Mouse (Mus musculus): ENCODE measurements around the gene Pts. TPM values are rescaled to one million over a fixed set of nuclear protein-coding genes. Genes with fewer than 3 reads are reported as not detected.

Pts gene
- polyA plus RNA-seq, 2 experiments = 64.2 to 64.3 TPM

DNA sequence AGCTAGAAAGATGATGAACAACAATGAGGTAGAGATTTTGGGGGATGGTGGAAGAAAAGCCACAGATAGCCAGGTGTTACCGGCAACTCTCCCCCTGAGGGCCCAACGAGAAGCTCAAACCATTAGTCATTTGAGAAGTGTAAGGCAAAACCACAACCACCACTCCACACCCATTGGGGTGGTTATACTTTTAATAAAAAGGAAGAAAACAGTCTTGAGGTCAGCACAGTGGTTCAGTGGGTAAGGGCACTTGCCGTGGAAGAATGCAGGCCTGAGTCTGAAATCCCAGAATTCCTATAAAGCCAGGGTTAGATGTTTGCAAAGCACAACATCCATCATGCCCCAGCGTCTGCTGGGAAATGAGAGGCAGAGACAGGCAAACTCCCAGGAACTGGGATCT is 8.8 kb upstream of the Pts start:
- ATAC-seq (ENCODE audit: low FRiP score, low read depth) (no peak), DNase-seq (ENCODE audit: low spot score) (no peak)
- no peak overlapping the region for H3K4me2 ChIP-seq (replicated peaks; ENCODE audit: low read depth, low read length, severe bottlenecking)
- no peaks in the 10 kb centered on the region for H3K9me3 ChIP-seq (ENCODE audit: control insufficient read depth, low read length)
- no peak for TF ChIP-seq POLR2A (IDR thresholded peaks at IDR 0.05; ENCODE audit: borderline replicate concordance, extremely low read depth, insufficient read depth, insufficient read length)
- H3K27ac ChIP-seq (replicated peaks; ENCODE audit: low read depth, low read length) = no peak overlapping the region
- 44% methylated on average over 4 of the region's 4 CpGs for WGBS
- H3K9ac ChIP-seq (ENCODE audit: low read depth, low read length, severe bottlenecking) = no peak overlapping the region
- no peaks in the 10 kb centered on the region for H3K36me3 ChIP-seq (ENCODE audit: control insufficient read depth, insufficient read depth, low read length)
- no peak overlapping the region for H3K4me3 ChIP-seq (replicated peaks; ENCODE audit: low read length)
- H3K27me3 ChIP-seq (ENCODE audit: control insufficient read depth, insufficient read depth, low read length) = no peaks in the 10 kb centered on the region
- H3K4me1 ChIP-seq (ENCODE audit: control insufficient read depth, insufficient read depth, low read length) = no peaks in the 10 kb centered on the region

DNA sequence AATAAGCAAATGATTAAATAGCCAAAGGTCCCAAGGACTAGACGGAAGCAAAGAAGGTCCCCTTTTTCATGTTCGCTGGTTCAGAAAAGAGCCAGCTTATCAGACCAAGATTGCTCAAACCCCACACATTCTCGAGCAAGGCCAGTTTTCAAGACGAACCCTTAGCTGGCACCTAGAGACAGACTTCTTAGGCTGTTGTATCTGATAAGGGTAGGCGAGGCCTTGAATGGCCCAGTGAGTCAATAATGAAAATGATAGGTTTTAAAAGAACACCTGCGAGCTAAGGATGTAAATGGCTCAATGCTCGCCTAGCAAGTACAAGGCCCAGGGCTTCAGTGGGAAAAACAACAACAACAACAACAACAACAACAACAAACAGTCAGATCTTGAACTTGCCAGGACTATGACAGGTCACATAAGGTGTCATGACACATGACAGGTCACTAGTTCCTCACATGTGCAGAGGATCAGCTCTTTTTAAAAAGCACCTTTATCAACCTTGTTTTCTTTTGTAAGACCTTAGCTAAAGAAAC is 8.1 kb upstream of the Pts start:
- no peak for ATAC-seq (ENCODE audit: low FRiP score, low read depth)
- H3K9me3 ChIP-seq (ENCODE audit: control insufficient read depth, low read length) = no peaks in the 10 kb centered on the region
- 81% methylated on average over 7 of the region's 7 CpGs for WGBS
- no peaks in the 10 kb centered on the region for H3K36me3 ChIP-seq (ENCODE audit: control insufficient read depth, insufficient read depth, low read length)
- DNase-seq (ENCODE audit: low spot score) = no peak
- H3K4me1 ChIP-seq (ENCODE audit: control insufficient read depth, insufficient read depth, low read length) = no peaks in the 10 kb centered on the region
- H3K4me3 ChIP-seq (replicated peaks; ENCODE audit: low read length) = no peak overlapping the region
- no peak overlapping the region for H3K9ac ChIP-seq (ENCODE audit: low read depth, low read length, severe bottlenecking)
- H3K27me3 ChIP-seq (ENCODE audit: control insufficient read depth, insufficient read depth, low read length) = no peaks in the 10 kb centered on the region
- H3K27ac ChIP-seq (replicated peaks; ENCODE audit: low read depth, low read length) = no peak overlapping the region
- no peak for TF ChIP-seq POLR2A (IDR thresholded peaks at IDR 0.05; ENCODE audit: borderline replicate concordance, extremely low read depth, insufficient read depth, insufficient read length)
- H3K4me2 ChIP-seq (replicated peaks; ENCODE audit: low read depth, low read length, severe bottlenecking) = no peak overlapping the region

DNA sequence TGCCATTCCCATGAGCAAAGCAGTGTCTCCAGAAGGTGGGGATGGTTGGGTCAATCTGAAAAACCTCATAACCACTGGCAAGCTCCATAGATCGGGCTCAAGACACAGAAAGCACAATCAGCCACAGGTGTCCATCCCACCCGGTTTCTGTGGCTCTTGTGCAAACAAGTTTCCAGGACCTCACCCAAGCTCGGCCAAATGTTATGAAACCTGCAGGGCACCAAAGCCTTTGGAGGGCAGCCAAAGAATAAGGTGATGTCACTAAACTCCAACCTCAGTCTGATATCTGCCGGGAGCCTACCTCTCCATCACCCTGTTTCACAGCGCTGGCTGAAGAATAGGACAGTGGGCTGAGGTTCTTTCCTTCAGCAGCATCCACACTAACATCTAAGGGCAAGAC is 7.4 kb upstream of the Pts start:
- Histone ChIP-seq H3K4me3 (replicated peaks; ENCODE audit: low read length) (no peak overlapping the region), H3K9ac (ENCODE audit: low read depth, low read length, severe bottlenecking) (no peak overlapping the region), H3K36me3 (ENCODE audit: control insufficient read depth, insufficient read depth, low read length) (no peaks in the 10 kb centered on the region), H3K4me1 (ENCODE audit: control insufficient read depth, insufficient read depth, low read length) (no peaks in the 10 kb centered on the region), H3K9me3 (ENCODE audit: control insufficient read depth, low read length) (no peaks in the 10 kb centered on the region), H3K4me2 (replicated peaks; ENCODE audit: low read depth, low read length, severe bottlenecking) (no peak overlapping the region), H3K27ac (replicated peaks; ENCODE audit: low read depth, low read length) (no peak overlapping the region), H3K27me3 (ENCODE audit: control insufficient read depth, insufficient read depth, low read length) (no peaks in the 10 kb centered on the region)
- DNase-seq (ENCODE audit: low spot score) (no peak), ATAC-seq (ENCODE audit: low FRiP score, low read depth) (no peak)
- WGBS = 75% methylated on average over 5 of the region's 5 CpGs
- TF ChIP-seq POLR2A (IDR thresholded peaks at IDR 0.05; ENCODE audit: borderline replicate concordance, extremely low read depth, insufficient read depth, insufficient read length) = no peak

DNA sequence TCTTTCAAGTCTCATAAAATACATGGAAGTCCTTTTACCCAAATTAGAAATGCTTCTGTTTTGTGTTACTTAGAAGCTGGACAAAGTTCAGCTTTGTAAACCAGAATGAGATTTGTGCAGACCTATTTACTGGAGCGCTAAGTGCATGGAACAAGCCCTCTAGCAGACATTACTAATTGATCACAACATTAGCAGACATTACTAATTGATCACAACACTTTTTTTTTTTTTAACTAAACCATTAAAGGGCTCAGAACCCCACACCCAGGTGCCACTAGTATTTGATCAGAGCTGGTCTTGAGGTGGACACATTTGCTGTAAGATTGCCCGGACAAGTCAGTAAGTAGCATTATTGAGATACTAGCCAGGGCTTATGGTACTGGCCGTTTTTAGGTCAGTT is 5.3 kb upstream of the Pts start:
- no peak overlapping the region for H3K27ac ChIP-seq (replicated peaks; ENCODE audit: low read depth, low read length)
- H3K9ac ChIP-seq (ENCODE audit: low read depth, low read length, severe bottlenecking) = no peak overlapping the region
- DNase-seq (ENCODE audit: low spot score) = no peak
- no peaks in the 10 kb centered on the region for H3K36me3 ChIP-seq (ENCODE audit: control insufficient read depth, insufficient read depth, low read length)
- TF ChIP-seq POLR2A (IDR thresholded peaks at IDR 0.05; ENCODE audit: borderline replicate concordance, extremely low read depth, insufficient read depth, insufficient read length) = no peak
- H3K4me3 ChIP-seq (replicated peaks; ENCODE audit: low read length) = no peak overlapping the region
- no peaks in the 10 kb centered on the region for H3K4me1 ChIP-seq (ENCODE audit: control insufficient read depth, insufficient read depth, low read length)
- H3K4me2 ChIP-seq (replicated peaks; ENCODE audit: low read depth, low read length, severe bottlenecking) = no peak overlapping the region
- ATAC-seq (ENCODE audit: low FRiP score, low read depth) = no peak
- H3K9me3 ChIP-seq (ENCODE audit: control insufficient read depth, low read length) = no peaks in the 10 kb centered on the region
- no peaks in the 10 kb centered on the region for H3K27me3 ChIP-seq (ENCODE audit: control insufficient read depth, insufficient read depth, low read length)
- WGBS = 76% methylated on average over 3 of the region's 3 CpGs

DNA sequence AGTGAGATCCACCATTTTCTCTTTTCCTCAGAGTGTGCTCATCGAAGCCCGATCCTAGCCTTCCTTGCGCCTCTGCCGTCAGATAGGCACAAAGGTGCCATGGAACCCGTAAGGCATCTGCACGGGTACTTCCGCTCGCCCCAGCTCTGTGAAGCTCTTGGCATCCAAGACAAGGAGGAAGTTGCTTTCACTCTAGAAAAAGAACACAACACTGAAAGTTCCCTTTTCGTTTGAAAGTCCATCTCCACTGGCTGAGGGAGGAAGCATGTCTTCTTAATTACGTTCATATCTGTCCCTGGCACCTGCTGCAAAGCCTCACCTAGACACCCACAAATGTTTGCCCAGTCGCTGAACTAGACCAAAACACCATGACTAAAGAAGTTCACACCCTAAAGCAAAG is 4.8 kb upstream of the Pts start:
- H3K9ac ChIP-seq (ENCODE audit: low read depth, low read length, severe bottlenecking) = no peak overlapping the region
- 82% methylated on average over 11 of the region's 11 CpGs for WGBS
- H3K27ac ChIP-seq (replicated peaks; ENCODE audit: low read depth, low read length) = no peak overlapping the region
- no peaks in the 10 kb centered on the region for H3K27me3 ChIP-seq (ENCODE audit: control insufficient read depth, insufficient read depth, low read length)
- ATAC-seq (ENCODE audit: low FRiP score, low read depth) = no peak
- H3K36me3 ChIP-seq (ENCODE audit: control insufficient read depth, insufficient read depth, low read length) = no peaks in the 10 kb centered on the region
- no peak for TF ChIP-seq POLR2A (IDR thresholded peaks at IDR 0.05; ENCODE audit: borderline replicate concordance, extremely low read depth, insufficient read depth, insufficient read length)
- no peak overlapping the region for H3K4me2 ChIP-seq (replicated peaks; ENCODE audit: low read depth, low read length, severe bottlenecking)
- DNase-seq (ENCODE audit: low spot score) = no peak
- H3K4me1 ChIP-seq (ENCODE audit: control insufficient read depth, insufficient read depth, low read length) = no peaks in the 10 kb centered on the region
- H3K4me3 ChIP-seq (replicated peaks; ENCODE audit: low read length) = no peak overlapping the region
- H3K9me3 ChIP-seq (ENCODE audit: control insufficient read depth, low read length) = no peaks in the 10 kb centered on the region

DNA sequence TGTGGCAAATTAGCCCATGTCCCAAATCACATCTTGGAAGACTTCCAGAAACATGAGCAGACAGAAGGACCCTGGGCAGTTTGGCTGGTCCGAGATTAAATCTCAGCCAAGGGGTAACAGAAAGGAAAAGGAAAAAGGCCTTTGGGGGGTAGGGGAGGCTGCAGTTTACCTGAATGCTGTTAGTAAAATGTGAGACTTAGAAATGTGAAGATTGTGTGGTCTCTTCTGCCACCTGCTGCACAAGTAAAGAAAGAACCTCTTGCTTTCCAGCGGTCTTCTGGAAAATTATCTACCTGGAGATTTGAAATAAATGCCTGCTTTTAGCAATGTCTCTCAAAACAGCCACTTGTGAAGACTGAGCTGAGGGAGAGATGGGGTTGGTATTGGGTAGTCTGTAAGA is 2.4 kb upstream of the Pts start:
- ATAC-seq (ENCODE audit: low FRiP score, low read depth) = no peak
- DNase-seq (ENCODE audit: low spot score) = peak; percentile 69

More for the DNA sequence above, 2.4 kb upstream of the Pts start:
- Histone ChIP-seq H3K4me1 (ENCODE audit: control insufficient read depth, insufficient read depth, low read length) (peaks cover 4% of the 10 kb centered on the region), H3K36me3 (ENCODE audit: control insufficient read depth, insufficient read depth, low read length) (no peaks in the 10 kb centered on the region), H3K9ac (ENCODE audit: low read depth, low read length, severe bottlenecking) (no peak overlapping the region), H3K9me3 (ENCODE audit: control insufficient read depth, low read length) (no peaks in the 10 kb centered on the region), H3K4me2 (replicated peaks; ENCODE audit: low read depth, low read length, severe bottlenecking) (no peak overlapping the region), H3K27ac (replicated peaks; ENCODE audit: low read depth, low read length) (no peak overlapping the region), H3K27me3 (ENCODE audit: control insufficient read depth, insufficient read depth, low read length) (no peaks in the 10 kb centered on the region), H3K4me3 (replicated peaks; ENCODE audit: low read length) (no peak overlapping the region)
- no peak for TF ChIP-seq POLR2A (IDR thresholded peaks at IDR 0.05; ENCODE audit: borderline replicate concordance, extremely low read depth, insufficient read depth, insufficient read length)
- WGBS = 30% methylated on average over 2 of the region's 2 CpGs
